ENCODE assay signal across 12 mouse cellular contexts in genomic region chr7:45787642-45788041, GRCm38 (mm10). TPM values are rescaled to one million over a fixed set of nuclear protein-coding genes. Genes with fewer than 3 reads are reported as not detected.
DNase-seq lines count a peak whose midpoint lies in the region; ATAC-seq lines count a peak whose summit lies in the region.
"Had no signal": no experiment of that assay in that cellular context is flagged by ENCODE, and none has a peak within 500 bp of the region (broad histone marks: within the 10 kb centered on the region; RNA-seq: fewer than 3 reads in every experiment).

No protein-coding gene starts in this region.

- no peaks in the 10 kb centered on the region for H3K9me3 ChIP-seq in lung, embryonic 15.5 days
- H3K9me3 ChIP-seq in limb, embryonic 15.5 days, result no peaks in the 10 kb centered on the region; the same call in 1 of the 2 replicates

- no peak overlapping the region for H3K27ac ChIP-seq in lung, embryonic 15.5 days
- H3K27ac ChIP-seq in limb, embryonic 15.5 days, result no peak overlapping the region
- H3K27ac ChIP-seq: stomach, postnatal 0 days had no signal

- peaks cover 22% of the 10 kb centered on the region for H3K27me3 ChIP-seq in lung, embryonic 15.5 days
- no peaks in the 10 kb centered on the region for H3K27me3 ChIP-seq in limb, embryonic 15.5 days

- no peak overlapping the region for H3K9ac ChIP-seq in lung, embryonic 15.5 days
- no peak overlapping the region for H3K9ac ChIP-seq in limb, embryonic 15.5 days

- DNase-seq in cerebellum, adult 11-12 months, result peak; percentile 65
- DNase-seq in lung, postnatal 14 days, result no peak
- DNase-seq in embryo, embryonic 9.5 days (ENCODE audit: extremely low spot score), result no peak
- no peak for DNase-seq in adrenal gland, postnatal 4 days (ENCODE audit: low spot score in 2 of 2)
- DNase-seq in right cerebral cortex, postnatal 4 days, result no peak
- DNase-seq: gastrocnemius, postnatal 10 days; lung, postnatal 10 days had no signal

- H3K4me1 ChIP-seq in lung, embryonic 15.5 days, result peaks cover 45% of the 10 kb centered on the region
- H3K4me1 ChIP-seq in limb, embryonic 15.5 days, result peaks cover 41% of the 10 kb centered on the region

- no peak overlapping the region for H3K4me3 ChIP-seq in lung, embryonic 15.5 days
- H3K4me3 ChIP-seq in limb, embryonic 15.5 days, result 0 out of 2 replicates have a peak overlapping the region, but pooled peaks have one; percentile 67
- H3K4me3 ChIP-seq: myocyte had no signal

- 80% methylated on average over 22 of the region's 22 CpGs for WGBS in lung, embryonic 15.5 days
- 81% methylated on average over 22 of the region's 22 CpGs for WGBS in limb, embryonic 15.5 days

- peak overlapping the region; percentile 77; the same call in 1 of the 2 replicates for H3K4me2 ChIP-seq in lung, embryonic 15.5 days
- peak overlapping the region; percentile 95; the same call in 1 of the 2 replicates for H3K4me2 ChIP-seq in limb, embryonic 15.5 days

- no peak for ATAC-seq in cerebellum, adult (ENCODE audit: insufficient number of reproducible peaks, low FRiP score, low TSS enrichment)
- ATAC-seq in lung, embryonic 15.5 days (ENCODE audit: borderline replicate concordance, extremely low read depth, low FRiP score, low TSS enrichment), result no peak
- no peak for ATAC-seq in limb, embryonic 15.5 days (ENCODE audit: insufficient number of reproducible peaks, low FRiP score, low TSS enrichment, low read depth)

- H3K36me3 ChIP-seq in lung, embryonic 15.5 days, result no peaks in the 10 kb centered on the region
- H3K36me3 ChIP-seq in limb, embryonic 15.5 days, result peaks cover 40% of the 10 kb centered on the region

RNA-seq across cellular contexts. Expression of gene Sult2b1, which starts 3.2 kb away (rescaled TPM):
- 6.1 and 7.8 TPM in 2 replicates for polyA plus RNA-seq in lung, embryonic 15.5 days (2015; fragmentation: Nextera tagmentation; extraction: Ambion mirVana)
- 82.1 and 91.0 TPM in 2 replicates for polyA plus RNA-seq in limb, embryonic 15.5 days (2015; fragmentation: Nextera tagmentation; extraction: Ambion mirVana)
- 1 to 10 TPM in 1 of 2 experiments, under 1 TPM in 1; 0.64 to 1.0 TPM for total RNA-seq in adrenal gland, postnatal 4 days (2021)
- total RNA-seq: gastrocnemius, postnatal 10 days had no signal

RNA-seq across cellular contexts. Expression of gene Lmtk3, which starts 4.1 kb away (rescaled TPM):
- polyA plus RNA-seq in lung, embryonic 15.5 days (2015; fragmentation: Nextera tagmentation; extraction: Ambion mirVana), result 1.1 and 1.4 TPM in 2 replicates
- polyA plus RNA-seq in limb, embryonic 15.5 days (2015; fragmentation: Nextera tagmentation; extraction: Ambion mirVana), result 1.6 and 2.0 TPM in 2 replicates
- 10 to 100 TPM; 17.2 to 18.8 TPM for total RNA-seq in adrenal gland, postnatal 4 days (2021)

RNA-seq across cellular contexts. Expression of gene Cyth2, which starts 26.7 kb away (rescaled TPM):
- polyA plus RNA-seq in lung, embryonic 15.5 days (2015; fragmentation: Nextera tagmentation; extraction: Ambion mirVana), result 115 and 122 TPM in 2 replicates
- 87.9 and 98.8 TPM in 2 replicates for polyA plus RNA-seq in limb, embryonic 15.5 days (2015; fragmentation: Nextera tagmentation; extraction: Ambion mirVana)
- 100 to 1,000 TPM; 124 to 126 TPM for total RNA-seq in adrenal gland, postnatal 4 days (2021)

RNA-seq across cellular contexts. Expression of gene Kcnj14, which starts 36.9 kb away (rescaled TPM):
- 0.79 and 0.84 TPM in 2 replicates for polyA plus RNA-seq in lung, embryonic 15.5 days (2015; fragmentation: Nextera tagmentation; extraction: Ambion mirVana)
- 1.4 and 1.5 TPM in 2 replicates for polyA plus RNA-seq in limb, embryonic 15.5 days (2015; fragmentation: Nextera tagmentation; extraction: Ambion mirVana)
- total RNA-seq in adrenal gland, postnatal 4 days (2021), result under 1 TPM; 0.45 to 0.53 TPM

RNA-seq across cellular contexts. Expression of gene Grwd1, which starts 43.1 kb away (rescaled TPM):
- 67.8 and 73.6 TPM in 2 replicates for polyA plus RNA-seq in lung, embryonic 15.5 days (2015; fragmentation: Nextera tagmentation; extraction: Ambion mirVana)
- 56.3 and 59.3 TPM in 2 replicates for polyA plus RNA-seq in limb, embryonic 15.5 days (2015; fragmentation: Nextera tagmentation; extraction: Ambion mirVana)
- 10 to 100 TPM; 28.2 to 28.3 TPM for total RNA-seq in adrenal gland, postnatal 4 days (2021)
